23 mouse cellular contexts compared by ENCODE assay signal in the genomic region with DNA sequence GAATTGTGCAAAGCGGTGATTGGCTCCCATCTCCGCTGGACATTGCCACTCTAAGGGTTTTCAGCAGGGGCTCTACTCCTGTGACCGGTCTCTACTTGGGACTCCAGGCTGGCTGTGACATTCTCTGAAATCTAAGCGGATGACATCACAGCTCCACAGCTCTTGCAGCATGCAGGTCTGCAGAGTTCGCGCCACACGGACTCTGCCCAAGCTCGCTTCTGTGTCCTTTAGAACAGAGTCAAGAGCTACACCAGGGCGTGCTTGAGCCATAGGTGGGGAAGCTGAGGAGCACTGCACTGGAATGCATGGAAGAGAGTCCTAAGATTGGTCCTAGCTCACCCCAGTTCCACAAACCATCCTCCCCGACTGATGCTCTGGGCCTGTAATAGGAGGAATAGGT. TPM values are rescaled to one million over a fixed set of nuclear protein-coding genes. Genes with fewer than 3 reads are reported as not detected.
A peak's percentile ranks its signal among the peaks of the same experiment; 100 is the strongest.
DNase-seq lines count a peak whose midpoint lies in the region; ATAC-seq and TF ChIP-seq lines count a peak whose summit lies in the region.
"Had no signal": no experiment of that assay in that cellular context is flagged by ENCODE, and none has a peak within 500 bp of the region (broad histone marks: within the 10 kb centered on the region; RNA-seq: fewer than 3 reads in every experiment).

No protein-coding gene starts in this region.

- no peak for TF ChIP-seq CTCF in E14TG2a.4 (conservative IDR thresholded peaks at IDR 0.05; ENCODE audit: low read length)
- TF ChIP-seq CTCF in intestine, postnatal 0 days (IDR thresholded peaks at IDR 0.05; ENCODE audit: low read depth) = no peak

- peak; percentile 54 for ATAC-seq in liver, embryonic 13.5 days (ENCODE audit: low read depth)
- ATAC-seq in intestine, postnatal 0 days = peak; percentile 42; the same call in 1 of the 2 replicates
- ATAC-seq in megakaryocyte-erythroid progenitor cell, adult 5-6 weeks (replicated peaks; ENCODE audit: low FRiP score, low TSS enrichment, poor library complexity, severe bottlenecking) = no peak
- ATAC-seq: forebrain, embryonic 16.5 days had no signal

- no peaks in the 10 kb centered on the region for H3K27me3 ChIP-seq in liver, embryonic 13.5 days
- no peaks in the 10 kb centered on the region for H3K27me3 ChIP-seq in E14TG2a.4 (ENCODE audit: insufficient read depth, low read length)
- H3K27me3 ChIP-seq in intestine, postnatal 0 days (replicated peaks; ENCODE audit: control insufficient read depth, insufficient read depth, low read length) = no peaks in the 10 kb centered on the region
- H3K27me3 ChIP-seq: embryonic facial prominence, embryonic 13.5 days; heart, embryonic 13.5 days; limb, embryonic 13.5 days; midbrain, embryonic 12.5 days; neural tube, embryonic 13.5 days had no signal

- 84% methylated on average over 10 of the region's 10 CpGs for WGBS in liver, embryonic 13.5 days (ENCODE audit: insufficient replicate concordance)
- 91% methylated on average over 10 of the region's 10 CpGs for WGBS in intestine, postnatal 0 days

- H3K36me3 ChIP-seq in liver, embryonic 13.5 days = no peaks in the 10 kb centered on the region
- no peaks in the 10 kb centered on the region for H3K36me3 ChIP-seq in E14TG2a.4 (ENCODE audit: insufficient read depth, low read length)
- no peaks in the 10 kb centered on the region for H3K36me3 ChIP-seq in intestine, postnatal 0 days (ENCODE audit: control insufficient read depth, insufficient read depth)
- H3K36me3 ChIP-seq: embryonic facial prominence, embryonic 13.5 days; forebrain, embryonic 10.5 days; heart, embryonic 13.5 days; limb, embryonic 13.5 days; midbrain, embryonic 12.5 days; neural tube, embryonic 13.5 days had no signal

- DNase-seq in liver, embryonic 13.5 days = no peak
- no peak for DNase-seq in liver
- DNase-seq in ES-CJ7 (ENCODE audit: low read depth, low spot score) = peak; percentile 13
- no peak for DNase-seq in frontal cortex, postnatal 36 days (ENCODE audit: low spot score in 2 of 2)
- DNase-seq: adrenal gland, adult 2 months; adrenal gland, postnatal 36 days; cerebellum, adult 18-20 months; cerebellum, postnatal 10 days; gastrocnemius, postnatal 10 days; heart, postnatal 10 days; lung, adult 18-20 months had no signal

- H3K9me3 ChIP-seq in liver, embryonic 13.5 days (replicated peaks) = no peaks in the 10 kb centered on the region
- H3K9me3 ChIP-seq in E14TG2a.4 (ENCODE audit: low read length) = no peaks in the 10 kb centered on the region
- H3K9me3 ChIP-seq in intestine, postnatal 0 days (ENCODE audit: control insufficient read depth) = no peaks in the 10 kb centered on the region
- H3K9me3 ChIP-seq: embryonic facial prominence, embryonic 13.5 days; forebrain, embryonic 10.5 days; heart, embryonic 13.5 days; limb, embryonic 13.5 days; midbrain, embryonic 12.5 days; neural tube, embryonic 13.5 days had no signal

- no peak overlapping the region for H3K27ac ChIP-seq in liver, embryonic 13.5 days
- H3K27ac ChIP-seq in intestine, postnatal 0 days (ENCODE audit: low read depth, low read length) = no peak overlapping the region
- H3K27ac ChIP-seq: embryonic facial prominence, embryonic 13.5 days; hindbrain, embryonic 14.5 days; limb, embryonic 13.5 days; midbrain, embryonic 12.5 days; neural tube, embryonic 13.5 days had no signal

- H3K9ac ChIP-seq in liver, embryonic 13.5 days = no peak overlapping the region
- no peak overlapping the region for H3K9ac ChIP-seq in intestine, postnatal 0 days (ENCODE audit: low read depth, low read length)
- H3K9ac ChIP-seq: embryonic facial prominence, embryonic 13.5 days; heart, embryonic 13.5 days; hindbrain, embryonic 14.5 days; limb, embryonic 13.5 days; midbrain, embryonic 12.5 days; neural tube, embryonic 13.5 days had no signal

- H3K4me3 ChIP-seq in liver, embryonic 13.5 days (replicated peaks) = no peak overlapping the region
- H3K4me3 ChIP-seq in E14TG2a.4 (replicated peaks; ENCODE audit: low read length) = peak overlapping the region; percentile 70
- no peak overlapping the region for H3K4me3 ChIP-seq in intestine, postnatal 0 days (ENCODE audit: low read depth, low read length)
- H3K4me3 ChIP-seq: embryonic facial prominence, embryonic 13.5 days; forebrain, embryonic 10.5 days; heart, embryonic 13.5 days; limb, embryonic 13.5 days; midbrain, embryonic 12.5 days; neural tube, embryonic 13.5 days had no signal

- H3K4me1 ChIP-seq in liver, embryonic 13.5 days (replicated peaks) = peaks cover 14% of the 10 kb centered on the region
- H3K4me1 ChIP-seq in E14TG2a.4 (replicated peaks; ENCODE audit: low read depth, low read length) = peaks cover 58% of the 10 kb centered on the region
- H3K4me1 ChIP-seq in intestine, postnatal 0 days (replicated peaks; ENCODE audit: control insufficient read depth, insufficient read depth, low read length) = no peaks in the 10 kb centered on the region
- H3K4me1 ChIP-seq: midbrain, embryonic 12.5 days; neural tube, embryonic 13.5 days had no signal

- no peak overlapping the region for H3K4me2 ChIP-seq in liver, embryonic 13.5 days
- no peak overlapping the region for H3K4me2 ChIP-seq in intestine, postnatal 0 days (replicated peaks; ENCODE audit: low read depth)
- H3K4me2 ChIP-seq: hindbrain, embryonic 14.5 days; limb, embryonic 13.5 days; midbrain, embryonic 12.5 days; neural tube, embryonic 13.5 days had no signal

RNA-seq across cellular contexts. Expression of a gene that starts 9.0 kb away (rescaled TPM):
- 4.3 and 5.6 TPM in 2 replicates for polyA plus RNA-seq in liver, embryonic 13.5 days (2015; fragmentation: Nextera tagmentation; extraction: Ambion mirVana)
- polyA plus RNA-seq in intestine, postnatal 0 days (2015; fragmentation: Nextera tagmentation; extraction: Ambion mirVana) = 19.8 and 20.0 TPM in 2 replicates
- 8.3 and 18.4 TPM in 2 replicates for total RNA-seq in megakaryocyte-erythroid progenitor cell, adult 5-6 weeks (2014; fragmentation: Nextera tagmentation)
- total RNA-seq in megakaryocyte-erythroid progenitor cell, adult 5-6 weeks (2017) = 14.1 and 24.2 TPM in 2 replicates
- total RNA-seq: MEL had no signal
